Mouse (Mus musculus): ENCODE data around the gene Pax7. TPM values are rescaled to one million over a fixed set of nuclear protein-coding genes. Genes with fewer than 3 reads are reported as not detected.

The Pax7 gene
- polyA plus RNA-seq, 1 experiment: 0.18 TPM

DNA sequence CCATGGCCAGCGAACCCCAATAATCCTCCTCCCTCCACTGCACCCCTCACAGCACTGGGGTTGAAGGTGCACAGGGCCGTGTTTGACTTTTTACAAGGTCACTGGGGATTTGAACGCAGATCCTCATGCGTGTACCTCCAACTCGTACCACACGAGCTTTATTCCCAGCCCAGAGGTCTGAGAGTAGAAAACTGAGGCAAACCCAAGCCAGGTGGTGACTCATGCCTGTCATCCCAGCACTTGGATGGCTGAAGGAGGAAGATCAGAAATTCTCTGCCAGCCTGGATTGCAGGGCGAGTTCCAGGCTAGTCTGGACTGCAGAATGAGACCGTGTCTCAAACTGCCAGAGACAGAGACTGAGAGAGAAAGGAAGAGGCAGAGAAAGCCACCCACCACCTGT lies 28.4 kb downstream of the Pax7 start:
- 60% methylated on average over 8 of the region's 8 CpGs for WGBS
- TF ChIP-seq POLR2A (IDR thresholded peaks at IDR 0.05; ENCODE audit: borderline replicate concordance, extremely low read depth, low read depth, low read length) (no peak), CTCF (IDR thresholded peaks at IDR 0.05; ENCODE audit: insufficient read depth, low read length) (no peak)
- DNase-seq: no peak

DNA sequence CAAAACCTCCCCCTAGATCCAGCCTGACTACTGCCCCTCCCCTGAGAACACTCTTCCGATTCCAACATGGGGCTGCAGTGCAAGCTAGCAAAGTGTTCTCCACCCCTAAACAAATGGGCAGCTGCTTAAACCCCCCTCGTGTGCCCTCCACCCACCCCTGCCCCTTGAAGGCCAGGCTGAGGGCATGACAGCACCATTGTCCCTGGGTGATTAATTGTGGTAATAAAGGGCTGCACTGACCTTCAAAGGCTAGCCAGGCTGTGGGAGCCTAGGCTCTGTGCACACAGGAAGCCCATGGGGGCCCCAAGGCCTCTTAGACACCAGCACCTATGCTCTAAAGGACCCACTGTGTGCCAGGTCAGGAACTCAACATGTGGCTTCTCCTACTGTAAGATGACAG lies 29.3 kb downstream of the Pax7 start:
- no peak for DNase-seq
- 15% methylated on average over 2 of the region's 2 CpGs for WGBS
- no peak for TF ChIP-seq POLR2A (IDR thresholded peaks at IDR 0.05; ENCODE audit: borderline replicate concordance, extremely low read depth, low read depth, low read length)
- TF ChIP-seq CTCF (IDR thresholded peaks at IDR 0.05; ENCODE audit: insufficient read depth, low read length): no peak
- H3K4me1 ChIP-seq (ENCODE audit: control insufficient read depth, insufficient read depth, low read length): no peaks in the 10 kb centered on the region
- no peak overlapping the region for H3K4me3 ChIP-seq (replicated peaks; ENCODE audit: extremely low read depth, low read depth, low read length)

More for the DNA sequence above, 28.4 kb downstream of the Pax7 start:
- Histone ChIP-seq H3K4me1 (ENCODE audit: control insufficient read depth, insufficient read depth, low read length) (no peaks in the 10 kb centered on the region), H3K4me3 (replicated peaks; ENCODE audit: extremely low read depth, low read depth, low read length) (no peak overlapping the region)

DNA sequence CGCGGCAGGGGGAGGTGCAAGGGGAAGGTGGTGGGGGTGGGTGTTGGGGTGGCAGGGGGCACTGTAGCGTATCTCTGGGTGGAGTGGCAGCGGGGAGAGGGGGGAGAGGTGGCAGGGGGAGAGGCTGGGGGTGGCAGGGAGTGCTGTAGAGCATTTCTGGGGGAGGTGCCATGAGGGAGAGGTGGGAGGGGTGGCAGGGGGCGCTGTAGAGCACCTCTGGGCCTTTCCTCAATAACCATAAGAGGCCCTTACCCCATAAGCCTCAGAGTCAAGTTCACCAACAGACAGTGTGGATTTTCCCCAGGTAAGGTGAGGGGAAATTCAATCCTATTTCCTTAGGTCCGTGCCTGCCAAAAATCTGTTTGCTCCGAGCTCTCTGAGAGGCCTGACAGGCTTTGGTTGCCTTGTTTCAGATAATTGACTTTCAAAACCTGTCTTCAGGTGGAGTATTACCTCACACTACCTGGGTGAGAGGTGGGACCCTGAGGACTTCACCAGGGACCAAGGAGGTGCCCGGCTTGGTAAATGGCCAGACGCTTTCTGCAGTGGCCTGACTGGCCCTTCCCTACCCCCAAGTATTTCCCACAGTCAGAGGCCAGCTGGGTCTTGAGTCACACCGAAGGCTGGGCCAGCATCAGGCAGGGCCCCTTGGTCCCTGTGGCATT lies 33.8 kb downstream of the Pax7 start:
- no peak for DNase-seq
- 59% methylated on average over 10 of the region's 10 CpGs for WGBS
- TF ChIP-seq CTCF (IDR thresholded peaks at IDR 0.05; ENCODE audit: insufficient read depth, low read length) (no peak), POLR2A (IDR thresholded peaks at IDR 0.05; ENCODE audit: borderline replicate concordance, extremely low read depth, low read depth, low read length) (no peak)
- no peak overlapping the region for H3K4me3 ChIP-seq (replicated peaks; ENCODE audit: extremely low read depth, low read depth, low read length)
- no peaks in the 10 kb centered on the region for H3K4me1 ChIP-seq (ENCODE audit: control insufficient read depth, insufficient read depth, low read length)

DNA sequence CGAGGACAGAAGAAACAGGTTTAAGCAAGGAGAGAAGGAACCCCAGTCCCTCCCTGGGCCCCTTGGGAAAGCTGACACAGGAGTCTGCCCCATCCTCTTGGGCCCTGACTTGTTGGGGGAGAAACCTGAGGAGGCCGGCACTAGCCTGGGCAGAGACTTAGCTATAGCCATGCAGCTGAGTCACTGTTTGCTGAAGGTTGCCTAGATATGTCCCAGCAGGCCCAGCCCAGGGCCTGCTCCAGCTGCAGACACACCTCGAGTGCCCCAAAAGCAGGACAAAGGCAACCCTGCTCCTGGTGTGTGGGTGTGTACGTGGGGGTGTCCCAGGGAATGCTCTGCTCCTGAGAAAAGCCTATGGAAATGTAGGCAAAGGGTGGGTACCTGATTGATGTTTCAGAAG lies 36.0 kb downstream of the Pax7 start:
- Histone ChIP-seq H3K4me3 (replicated peaks; ENCODE audit: extremely low read depth, low read depth, low read length) (no peak overlapping the region), H3K4me1 (ENCODE audit: control insufficient read depth, insufficient read depth, low read length) (no peaks in the 10 kb centered on the region)
- TF ChIP-seq POLR2A (IDR thresholded peaks at IDR 0.05; ENCODE audit: borderline replicate concordance, extremely low read depth, low read depth, low read length): no peak
- TF ChIP-seq CTCF (IDR thresholded peaks at IDR 0.05; ENCODE audit: insufficient read depth, low read length): no peak
- no peak for DNase-seq
- WGBS: 35% methylated on average over 4 of the region's 4 CpGs

DNA sequence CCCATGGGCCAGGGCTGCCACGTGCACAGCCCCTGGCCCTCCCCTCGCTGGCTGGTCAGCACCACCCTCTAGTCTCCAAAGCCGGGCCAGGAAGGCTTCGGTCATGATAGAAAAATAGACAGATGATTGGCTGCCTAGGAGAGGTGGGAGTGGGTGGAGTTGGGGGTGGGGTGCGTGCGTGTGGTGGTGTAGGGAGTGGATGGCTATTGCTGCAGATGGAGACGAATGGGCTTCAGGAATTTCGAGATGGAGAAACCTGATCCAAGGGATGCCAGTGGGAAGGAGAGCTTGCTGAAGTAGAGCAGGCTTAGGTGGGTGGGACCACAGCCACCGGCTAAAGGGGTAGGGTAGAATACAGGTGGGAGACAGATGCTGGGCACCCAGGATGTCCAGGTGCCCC lies 37.2 kb downstream of the Pax7 start:
- no peak for DNase-seq
- 17% methylated on average over 9 of the region's 9 CpGs for WGBS
- Histone ChIP-seq H3K4me3 (replicated peaks; ENCODE audit: extremely low read depth, low read depth, low read length) (no peak overlapping the region), H3K4me1 (ENCODE audit: control insufficient read depth, insufficient read depth, low read length) (no peaks in the 10 kb centered on the region)
- TF ChIP-seq POLR2A (IDR thresholded peaks at IDR 0.05; ENCODE audit: borderline replicate concordance, extremely low read depth, low read depth, low read length) (no peak), CTCF (IDR thresholded peaks at IDR 0.05; ENCODE audit: insufficient read depth, low read length) (no peak)

DNA sequence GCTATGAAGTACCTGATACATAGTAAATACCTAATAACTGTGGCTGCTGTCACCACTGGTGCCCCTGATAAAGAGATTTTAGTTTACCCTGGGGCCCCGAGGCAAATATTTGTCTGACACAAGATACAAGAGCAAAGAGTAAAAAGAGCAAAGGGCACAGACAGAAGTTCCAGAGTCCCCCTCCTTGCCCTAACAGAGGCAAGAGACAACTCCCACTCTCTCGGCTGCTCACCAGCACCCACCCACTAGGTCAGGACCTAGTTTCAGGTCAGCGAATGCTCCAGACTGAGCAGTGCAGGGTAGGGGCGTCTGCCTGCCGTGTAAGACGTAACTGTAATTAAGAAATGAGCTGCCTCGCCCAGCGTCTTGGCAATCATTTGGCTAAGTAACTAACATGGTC lies 42.2 kb downstream of the Pax7 start:
- TF ChIP-seq POLR2A (IDR thresholded peaks at IDR 0.05; ENCODE audit: borderline replicate concordance, extremely low read depth, low read depth, low read length): no peak
- no peak for TF ChIP-seq CTCF (IDR thresholded peaks at IDR 0.05; ENCODE audit: insufficient read depth, low read length)
- 39% methylated on average over 8 of the region's 8 CpGs for WGBS
- Histone ChIP-seq H3K4me3 (replicated peaks; ENCODE audit: extremely low read depth, low read depth, low read length) (no peak overlapping the region), H3K4me1 (ENCODE audit: control insufficient read depth, insufficient read depth, low read length) (no peaks in the 10 kb centered on the region)
- DNase-seq: no peak

DNA sequence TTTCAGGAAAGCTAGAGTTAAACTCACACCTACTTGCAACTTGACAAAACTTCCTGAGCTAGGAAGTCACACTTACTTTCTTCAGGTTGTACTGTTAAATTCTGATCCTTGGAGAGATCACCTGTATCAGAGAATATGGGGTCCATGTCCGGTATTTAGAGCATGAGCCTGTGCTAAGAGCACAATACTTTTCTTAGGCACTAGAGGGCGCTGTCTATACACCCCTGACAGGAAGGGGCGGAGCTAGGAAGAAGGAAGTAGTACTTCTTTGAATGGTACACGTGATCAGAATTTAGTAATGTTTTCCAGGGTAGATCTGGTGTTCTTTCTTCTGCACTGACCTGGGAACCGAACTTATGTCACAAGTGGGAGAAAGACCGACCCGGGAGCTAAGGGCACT lies 43.6 kb downstream of the Pax7 start:
- WGBS: 74% methylated on average over 7 of the region's 7 CpGs
- TF ChIP-seq CTCF (IDR thresholded peaks at IDR 0.05; ENCODE audit: insufficient read depth, low read length) (no peak), POLR2A (IDR thresholded peaks at IDR 0.05; ENCODE audit: borderline replicate concordance, extremely low read depth, low read depth, low read length) (no peak)
- Histone ChIP-seq H3K4me1 (ENCODE audit: control insufficient read depth, insufficient read depth, low read length) (no peaks in the 10 kb centered on the region), H3K4me3 (replicated peaks; ENCODE audit: extremely low read depth, low read depth, low read length) (no peak overlapping the region)
- no peak for DNase-seq

DNA sequence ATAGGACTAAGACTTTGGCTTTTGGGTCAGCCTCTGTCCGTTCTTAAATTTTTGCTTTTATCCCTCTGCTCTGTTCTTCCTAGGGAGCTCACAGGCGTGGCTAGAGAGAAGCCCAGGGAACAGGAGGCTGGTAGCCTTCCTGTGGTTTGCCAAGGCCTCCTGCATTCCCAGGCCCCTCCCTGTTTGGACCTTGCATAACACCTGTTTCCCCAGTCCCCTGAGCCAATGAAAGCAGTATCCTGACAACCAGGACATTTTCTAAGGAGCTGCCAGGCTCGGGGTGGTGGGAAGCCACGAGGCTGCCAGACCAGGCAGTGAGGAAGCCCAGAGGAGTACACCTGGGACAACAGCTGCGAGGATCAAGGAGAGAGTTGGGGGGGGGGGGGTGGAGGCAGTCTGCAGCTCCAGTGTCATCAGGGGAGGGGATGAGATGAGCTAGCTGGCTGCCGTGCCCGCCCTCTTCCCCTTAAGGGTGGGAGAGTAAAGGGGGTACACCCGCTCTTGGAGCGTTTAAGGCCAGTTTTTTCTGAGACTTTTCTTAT lies 50.3 kb downstream of the Pax7 start:
- WGBS: 41% methylated on average over 9 of the region's 9 CpGs
- no peak for TF ChIP-seq POLR2A (IDR thresholded peaks at IDR 0.05; ENCODE audit: borderline replicate concordance, extremely low read depth, low read depth, low read length)
- no peak for TF ChIP-seq CTCF (IDR thresholded peaks at IDR 0.05; ENCODE audit: insufficient read depth, low read length)
- peak; percentile 9 for DNase-seq
- Histone ChIP-seq H3K4me1 (ENCODE audit: control insufficient read depth, insufficient read depth, low read length) (no peaks in the 10 kb centered on the region), H3K4me3 (replicated peaks; ENCODE audit: extremely low read depth, low read depth, low read length) (no peak overlapping the region)

DNA sequence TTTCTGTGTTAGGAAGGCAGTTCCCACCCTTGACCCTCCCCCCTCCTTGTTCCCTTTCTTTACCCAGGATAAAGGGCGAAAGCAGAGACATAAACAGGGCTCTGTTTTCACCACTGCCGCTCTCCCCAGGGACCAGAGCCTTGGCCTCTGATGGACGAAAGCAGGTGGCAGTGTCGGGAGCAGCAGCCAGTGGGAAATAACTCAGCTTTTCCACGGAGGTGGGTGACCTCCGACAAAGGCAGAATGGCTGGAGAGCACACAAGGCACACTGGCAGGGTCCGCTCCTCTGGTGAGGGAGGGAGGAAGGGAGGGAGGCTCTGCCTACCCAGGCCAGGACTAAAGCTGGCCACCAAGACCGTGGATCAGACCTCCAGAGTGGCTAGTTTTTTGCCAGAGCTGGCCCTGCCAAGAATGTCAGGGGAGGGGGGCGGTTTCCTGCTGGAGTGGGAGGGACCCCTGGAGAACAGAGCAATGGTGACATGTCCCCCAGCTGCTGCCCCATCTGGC lies 62.1 kb downstream of the Pax7 start:
- H3K4me3 ChIP-seq (replicated peaks; ENCODE audit: extremely low read depth, low read depth, low read length): no peak overlapping the region
- no peak for TF ChIP-seq CTCF (IDR thresholded peaks at IDR 0.05; ENCODE audit: insufficient read depth, low read length)
- TF ChIP-seq POLR2A (IDR thresholded peaks at IDR 0.05; ENCODE audit: borderline replicate concordance, extremely low read depth, low read depth, low read length): no peak
- WGBS: 17% methylated on average over 9 of the region's 9 CpGs
- DNase-seq: no peak
- H3K4me1 ChIP-seq (ENCODE audit: control insufficient read depth, insufficient read depth, low read length): no peaks in the 10 kb centered on the region

DNA sequence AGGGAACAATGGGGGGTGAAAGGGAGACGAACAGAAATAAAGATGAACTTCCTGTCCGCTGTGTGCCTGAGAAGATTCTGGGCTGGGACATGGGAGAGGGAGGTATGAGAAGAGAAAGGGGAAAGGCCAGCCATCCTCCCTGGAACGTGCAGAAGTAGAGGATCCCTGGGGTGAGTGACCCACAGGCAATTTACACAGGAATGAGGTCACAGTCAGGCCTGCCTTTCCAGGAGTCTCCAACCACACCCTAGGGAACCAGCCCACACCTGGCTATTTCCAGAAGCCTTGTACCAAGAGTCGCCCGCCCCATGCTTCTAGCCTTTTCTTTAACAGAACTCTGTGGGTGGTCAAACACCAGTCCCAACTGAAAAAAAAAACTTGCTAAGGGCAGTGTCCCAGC lies 65.5 kb downstream of the Pax7 start:
- Histone ChIP-seq H3K4me1 (ENCODE audit: control insufficient read depth, insufficient read depth, low read length) (no peaks in the 10 kb centered on the region), H3K4me3 (replicated peaks; ENCODE audit: extremely low read depth, low read depth, low read length) (no peak overlapping the region)
- no peak for TF ChIP-seq POLR2A (IDR thresholded peaks at IDR 0.05; ENCODE audit: borderline replicate concordance, extremely low read depth, low read depth, low read length)
- no peak for TF ChIP-seq CTCF (IDR thresholded peaks at IDR 0.05; ENCODE audit: insufficient read depth, low read length)
- no peak for DNase-seq
- WGBS: 31% methylated on average over 5 of the region's 5 CpGs

Measured in lung, adult 2 months (tissue).